Mouse (Mus musculus): ENCODE results near the gene Dok3. TPM values are rescaled to one million over a fixed set of nuclear protein-coding genes. Genes with fewer than 3 reads are reported as not detected.

The Dok3 gene
- polyA plus RNA-seq, 1 experiment from 2014 or later = 2.5 TPM

DNA sequence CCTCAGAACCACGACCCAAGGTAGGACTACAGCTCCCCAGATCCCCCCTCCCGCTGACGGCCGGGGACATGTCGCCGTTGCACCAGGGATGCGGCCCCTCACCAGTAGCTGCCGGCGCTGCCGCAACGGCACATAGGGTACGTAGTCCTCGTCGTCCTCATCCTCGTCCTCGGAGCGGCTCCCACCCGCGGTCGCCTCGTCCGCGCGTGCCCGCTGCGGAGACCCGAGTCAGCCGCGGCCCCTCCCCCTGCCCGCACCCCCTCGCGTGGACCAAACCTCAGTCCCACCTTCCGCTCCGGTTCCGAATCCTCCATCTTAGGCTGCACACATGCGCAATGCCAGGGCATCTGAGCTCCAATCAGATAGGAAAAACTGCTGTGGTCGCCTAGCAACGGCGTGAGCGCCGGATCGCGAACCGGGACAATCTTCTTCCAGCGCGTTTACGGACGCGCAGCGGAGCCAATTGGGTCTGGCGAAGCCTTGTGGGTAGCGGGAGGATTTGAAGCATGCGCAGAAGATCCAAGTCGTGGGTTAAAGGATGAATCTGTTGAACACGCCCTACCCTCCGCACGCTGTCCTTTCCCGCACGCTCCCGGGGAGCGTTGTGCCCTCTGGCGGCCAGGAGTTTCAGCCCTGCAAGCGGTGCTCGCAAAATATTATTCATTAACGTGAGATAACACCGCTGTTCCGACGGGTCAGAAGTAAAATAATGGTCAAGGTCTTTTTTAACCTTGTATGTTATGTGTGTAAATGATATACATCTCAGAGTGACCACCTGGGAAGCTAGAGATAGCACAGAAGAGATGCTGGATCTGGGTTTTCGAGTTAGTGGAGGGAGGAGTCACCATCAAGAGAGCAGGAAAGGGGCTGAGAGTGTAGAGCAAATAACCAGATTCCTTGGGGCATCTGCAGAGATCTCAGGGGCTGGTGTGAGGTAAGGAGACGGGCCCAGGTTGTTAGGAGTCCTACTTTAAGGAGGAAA is 7.4 kb upstream of the Dok3 start, which contains the start of gene Ddx41:
TSS of gene Ddx41 (minus strand) at position 465 of the 982 bp plus-strand sequence.
- Histone ChIP-seq H3K4me1 (peaks cover 10% of the 10 kb centered on the region; the same call in 1 of the 2 replicates), H3K27me3 (no peaks in the 10 kb centered on the region), H3K4me2 (replicated peaks) (peak within 1 kb of the TSS; percentile 96), H3K9ac (peak within 1 kb of the TSS; percentile 87), H3K9me3 (no peaks in the 10 kb centered on the region), H3K4me3 (peak within 1 kb of the TSS; percentile 96), H3K27ac (peak within 1 kb of the TSS; percentile 70), H3K36me3 (peaks cover 74% of the 10 kb centered on the region)
- peak; percentile 93 for ATAC-seq (ENCODE audit: insufficient number of reproducible peaks, insufficient read depth, low FRiP score, low TSS enrichment)
- whole genome bisulfite sequencing = under 1% methylated on average over 70 of the region's 70 CpGs

DNA sequence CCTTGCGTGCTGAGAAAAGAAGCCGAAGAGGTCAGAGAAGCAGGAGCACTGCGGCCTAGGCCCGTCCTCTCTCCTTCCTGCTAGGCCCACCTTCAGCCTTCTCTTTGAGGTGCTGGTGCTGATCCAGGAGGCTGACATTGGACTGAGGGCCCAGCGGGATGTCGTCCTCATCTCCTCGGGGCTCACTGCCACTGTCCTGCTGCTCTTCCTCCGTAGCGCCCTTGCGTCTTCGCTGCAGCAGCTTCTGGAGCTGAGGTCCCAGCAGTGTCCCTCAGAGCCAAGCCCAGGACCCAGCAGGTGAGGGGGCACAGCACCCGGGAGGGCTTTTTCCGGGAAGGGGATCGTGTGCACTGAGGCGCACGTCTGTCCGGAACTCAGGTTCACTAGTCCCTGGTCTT is 6.7 kb upstream of the Dok3 start:
- Histone ChIP-seq H3K36me3 (peaks cover 72% of the 10 kb centered on the region), H3K4me3 (peak overlapping the region; percentile 96), H3K27ac (no peak overlapping the region), H3K9ac (peak overlapping the region; percentile 87), H3K4me2 (replicated peaks) (peak overlapping the region; percentile 96), H3K27me3 (no peaks in the 10 kb centered on the region), H3K9me3 (no peaks in the 10 kb centered on the region), H3K4me1 (peaks cover 10% of the 10 kb centered on the region; the same call in 1 of the 2 replicates)
- peak; percentile 7; the same call in 1 of the 2 replicates for ATAC-seq (ENCODE audit: insufficient number of reproducible peaks, insufficient read depth, low FRiP score, low TSS enrichment)
- 20% methylated on average over 17 of the region's 17 CpGs for WGBS

DNA sequence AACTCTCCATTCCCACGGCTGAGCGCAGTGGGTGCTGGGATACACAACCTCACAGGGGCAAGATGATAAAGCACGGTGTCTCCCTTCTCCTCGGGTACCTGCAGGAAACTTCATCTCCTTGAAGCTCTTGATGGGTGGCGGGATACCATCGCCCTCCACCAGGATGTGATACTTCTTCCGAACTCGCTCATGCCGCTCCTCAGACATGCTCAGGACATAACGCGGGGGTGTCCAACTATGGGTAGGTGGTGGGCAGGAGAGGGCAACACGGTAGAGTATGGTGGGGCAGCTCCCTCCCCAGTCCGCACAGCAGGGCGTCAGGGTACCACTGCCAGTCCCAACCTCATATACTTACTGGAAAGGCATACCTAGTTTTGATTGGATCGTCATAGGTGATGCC is 6.1 kb upstream of the Dok3 start:
- Histone ChIP-seq H3K9ac (peak overlapping the region; percentile 87; the same call in 1 of the 2 replicates), H3K27ac (no peak overlapping the region), H3K4me2 (replicated peaks) (peak overlapping the region; percentile 96), H3K4me3 (peak overlapping the region; percentile 96), H3K9me3 (no peaks in the 10 kb centered on the region), H3K36me3 (peaks cover 72% of the 10 kb centered on the region), H3K27me3 (no peaks in the 10 kb centered on the region), H3K4me1 (peaks cover 10% of the 10 kb centered on the region; the same call in 1 of the 2 replicates)
- ATAC-seq (ENCODE audit: insufficient number of reproducible peaks, insufficient read depth, low FRiP score, low TSS enrichment) = no peak
- 96% methylated on average over 15 of the region's 15 CpGs for WGBS

DNA sequence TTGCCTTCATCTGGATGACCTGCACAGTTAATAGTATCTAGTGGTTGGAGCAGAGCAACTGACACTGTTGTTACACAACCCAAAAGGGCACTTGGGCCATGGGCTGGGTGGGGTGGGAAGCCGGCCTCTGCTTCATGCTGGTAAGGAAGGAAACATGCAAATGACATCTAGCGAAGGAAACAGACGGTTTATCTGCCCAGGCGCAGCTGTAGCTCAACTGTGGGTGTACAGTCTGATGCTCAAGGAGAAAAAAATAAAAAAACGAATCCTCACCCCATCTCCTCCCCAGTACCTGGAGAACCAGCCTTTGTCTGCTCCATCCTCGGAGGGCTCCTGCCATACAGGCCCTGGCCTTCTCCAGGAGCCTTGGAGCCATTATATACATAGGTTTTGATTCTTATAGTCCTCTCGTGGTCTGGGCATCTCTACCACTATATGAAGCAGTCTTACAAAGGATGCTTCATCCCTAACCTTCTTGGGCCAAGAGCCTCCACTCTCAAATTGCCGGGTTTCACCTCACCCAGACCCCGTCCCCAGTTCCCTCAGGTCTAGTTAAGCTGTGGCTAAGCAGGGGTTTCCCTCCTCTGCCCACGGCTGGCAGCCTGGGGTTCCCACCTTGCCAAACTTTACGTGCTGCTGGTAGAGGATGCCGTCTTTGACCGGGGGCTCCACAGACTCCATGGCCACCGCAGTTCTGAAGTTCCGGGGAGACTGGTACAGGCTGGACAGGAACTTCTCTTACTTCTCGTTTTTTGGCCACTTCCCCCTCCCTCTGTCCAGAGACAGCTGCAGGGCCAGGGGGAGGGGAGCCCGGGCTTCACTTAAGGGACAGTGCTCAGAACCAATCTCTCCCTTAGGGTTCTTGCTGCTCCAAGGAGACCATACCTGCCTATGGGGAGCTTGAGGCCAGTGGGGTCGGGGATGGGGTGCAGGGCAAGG is 993 bp downstream of the Dok3 start:
- Histone ChIP-seq H3K4me1 (no peaks in the 10 kb centered on the region), H3K4me2 (replicated peaks) (no peak overlapping the region), H3K9ac (no peak overlapping the region), H3K27me3 (no peaks in the 10 kb centered on the region), H3K4me3 (no peak overlapping the region), H3K9me3 (no peaks in the 10 kb centered on the region), H3K36me3 (peaks cover 38% of the 10 kb centered on the region), H3K27ac (no peak overlapping the region)
- WGBS = 81% methylated on average over 18 of the region's 18 CpGs
- no peak for ATAC-seq (ENCODE audit: insufficient number of reproducible peaks, insufficient read depth, low FRiP score, low TSS enrichment)

DNA sequence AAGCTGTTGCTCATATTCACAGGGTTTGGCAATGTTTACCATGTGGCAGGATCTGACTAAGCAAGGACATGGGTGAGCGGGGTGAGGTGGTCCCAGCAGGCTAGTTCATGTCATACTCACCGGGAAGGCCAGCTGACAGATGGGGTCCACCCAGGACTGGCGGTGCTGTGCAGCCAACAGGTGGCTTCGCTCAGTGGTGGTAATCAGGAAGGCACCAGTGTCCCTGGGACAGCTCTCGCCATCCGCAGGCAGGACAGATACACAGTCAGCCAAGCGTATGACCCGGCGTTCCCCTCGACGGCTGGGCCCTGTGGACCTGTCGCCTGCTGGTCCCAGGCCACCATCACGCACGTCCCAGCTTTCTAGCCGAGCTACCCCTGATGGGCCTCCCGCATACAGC is 1.9 kb downstream of the Dok3 start:
- H3K9ac ChIP-seq = no peak overlapping the region
- WGBS = 86% methylated on average over 16 of the region's 16 CpGs

DNA sequence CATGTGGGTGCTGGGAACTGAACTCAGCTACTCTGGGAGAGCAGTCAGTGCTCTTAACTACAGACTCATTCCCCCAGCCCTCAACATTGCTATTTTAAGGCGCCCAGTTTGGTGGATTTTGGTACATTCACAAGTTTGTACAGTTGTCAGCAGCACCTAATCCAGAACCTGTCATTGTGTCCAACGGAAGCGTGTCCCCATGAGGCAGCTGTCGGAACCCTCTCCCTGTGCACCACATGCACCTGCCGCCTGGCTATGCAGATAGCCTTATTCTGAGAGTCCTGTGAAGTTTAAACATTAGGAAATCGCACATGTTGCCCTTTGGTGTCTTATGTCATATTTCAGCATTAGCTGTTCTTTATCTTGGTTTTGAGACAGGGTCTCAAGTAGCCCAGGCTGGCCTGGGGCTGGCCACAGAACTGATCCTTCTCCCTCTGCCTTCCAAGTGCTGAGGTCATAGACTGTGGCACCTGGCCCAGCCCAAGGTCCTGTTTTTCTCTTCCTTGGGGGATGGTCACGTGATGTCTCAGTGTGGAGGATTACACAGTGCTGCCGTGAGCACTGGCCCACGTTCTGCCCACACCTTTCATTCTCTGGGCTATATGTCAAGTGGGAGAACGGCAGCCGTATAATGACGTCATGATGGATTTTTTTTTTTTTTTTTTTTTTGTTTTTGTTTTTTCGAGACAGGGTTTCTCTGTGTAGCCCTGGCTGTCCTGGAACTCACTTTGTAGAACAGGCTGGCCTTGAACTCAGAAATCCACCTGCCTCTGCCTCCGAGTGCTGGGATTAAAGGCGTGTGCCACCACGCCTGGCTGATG is 3.2 kb downstream of the Dok3 start:
- Histone ChIP-seq H3K9me3 (no peaks in the 10 kb centered on the region), H3K4me2 (replicated peaks) (no peak overlapping the region), H3K36me3 (peaks cover 18% of the 10 kb centered on the region), H3K27ac (no peak overlapping the region), H3K4me1 (no peaks in the 10 kb centered on the region), H3K27me3 (no peaks in the 10 kb centered on the region), H3K4me3 (no peak overlapping the region), H3K9ac (no peak overlapping the region)
- WGBS = 80% methylated on average over 16 of the region's 16 CpGs
- ATAC-seq (ENCODE audit: insufficient number of reproducible peaks, insufficient read depth, low FRiP score, low TSS enrichment) = no peak

More for the DNA sequence above, 1.9 kb downstream of the Dok3 start:
- no peak overlapping the region for H3K4me3 ChIP-seq
- ATAC-seq (ENCODE audit: insufficient number of reproducible peaks, insufficient read depth, low FRiP score, low TSS enrichment) = no peak
- H3K27me3 ChIP-seq = no peaks in the 10 kb centered on the region
- H3K9me3 ChIP-seq = no peaks in the 10 kb centered on the region
- peaks cover 30% of the 10 kb centered on the region for H3K36me3 ChIP-seq
- H3K27ac ChIP-seq = no peak overlapping the region
- no peaks in the 10 kb centered on the region for H3K4me1 ChIP-seq
- H3K4me2 ChIP-seq (replicated peaks) = no peak overlapping the region

DNA sequence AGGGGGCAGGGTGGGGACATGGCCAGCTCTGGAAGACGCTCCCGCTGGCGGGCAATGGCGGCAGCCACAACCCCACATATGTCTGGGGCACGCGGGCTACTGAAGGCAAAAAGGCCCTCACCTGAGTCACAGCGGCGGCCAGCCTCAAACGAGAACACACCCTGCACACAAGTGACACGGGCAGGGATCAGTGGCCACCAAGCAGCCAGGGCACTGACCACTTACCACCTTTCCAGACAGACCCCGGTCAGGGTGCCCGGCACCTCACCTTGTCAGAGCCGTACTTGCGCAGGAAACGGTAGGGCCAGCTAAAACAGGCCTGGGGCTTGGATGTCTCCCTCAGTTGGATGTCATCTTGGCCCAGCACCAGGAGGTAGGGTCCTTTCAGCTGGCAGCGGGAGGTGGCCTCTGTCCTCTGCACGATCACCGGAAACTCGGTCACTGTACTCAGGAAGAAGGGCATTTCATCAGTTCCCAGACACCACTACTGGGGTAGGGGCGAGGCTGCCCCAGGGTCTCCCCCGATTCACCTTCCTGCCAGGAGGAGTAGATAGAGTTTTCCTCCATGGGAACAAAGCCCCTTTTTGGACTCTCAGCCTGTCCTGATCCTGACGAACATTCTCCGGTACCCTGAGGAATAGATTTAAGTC is 5.0 kb downstream of the Dok3 start:
- no peak overlapping the region for H3K4me3 ChIP-seq
- H3K4me2 ChIP-seq (replicated peaks) = no peak overlapping the region
- H3K9me3 ChIP-seq = no peaks in the 10 kb centered on the region
- no peaks in the 10 kb centered on the region for H3K4me1 ChIP-seq
- H3K27me3 ChIP-seq = no peaks in the 10 kb centered on the region
- H3K27ac ChIP-seq = no peak overlapping the region
- H3K36me3 ChIP-seq = peaks cover under 1% of the 10 kb centered on the region; the same call in 1 of the 2 replicates
- WGBS = 88% methylated on average over 23 of the region's 23 CpGs
- H3K9ac ChIP-seq = no peak overlapping the region
- no peak for ATAC-seq (ENCODE audit: insufficient number of reproducible peaks, insufficient read depth, low FRiP score, low TSS enrichment)

DNA sequence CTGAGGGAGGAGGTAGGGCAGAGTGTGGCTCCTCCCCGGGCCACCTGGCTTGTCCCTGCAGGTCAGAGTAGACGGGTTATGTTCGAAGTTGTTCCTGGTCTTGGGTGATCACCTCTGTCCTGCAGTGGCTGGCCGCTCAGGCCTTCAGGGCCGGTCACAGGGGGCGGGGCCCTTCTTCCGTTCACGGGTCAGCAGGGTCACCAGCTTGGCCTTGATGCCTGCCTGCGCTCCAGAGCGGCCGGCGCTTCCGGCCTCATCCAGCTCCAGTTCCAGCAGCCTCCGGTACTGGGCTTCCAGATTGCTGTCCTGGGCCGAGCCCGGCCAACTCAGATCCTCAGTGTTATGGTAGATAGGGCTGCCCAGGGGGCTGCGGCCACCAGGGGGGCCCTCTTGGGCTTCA is 5.8 kb downstream of the Dok3 start:
- Histone ChIP-seq H3K27me3 (no peaks in the 10 kb centered on the region), H3K9me3 (no peaks in the 10 kb centered on the region), H3K36me3 (no peaks in the 10 kb centered on the region), H3K4me3 (no peak overlapping the region), H3K27ac (no peak overlapping the region; the same call in 1 of the 2 replicates), H3K4me1 (no peaks in the 10 kb centered on the region), H3K4me2 (replicated peaks) (no peak overlapping the region), H3K9ac (no peak overlapping the region)
- WGBS = 38% methylated on average over 17 of the region's 17 CpGs
- ATAC-seq (ENCODE audit: insufficient number of reproducible peaks, insufficient read depth, low FRiP score, low TSS enrichment) = no peak

DNA sequence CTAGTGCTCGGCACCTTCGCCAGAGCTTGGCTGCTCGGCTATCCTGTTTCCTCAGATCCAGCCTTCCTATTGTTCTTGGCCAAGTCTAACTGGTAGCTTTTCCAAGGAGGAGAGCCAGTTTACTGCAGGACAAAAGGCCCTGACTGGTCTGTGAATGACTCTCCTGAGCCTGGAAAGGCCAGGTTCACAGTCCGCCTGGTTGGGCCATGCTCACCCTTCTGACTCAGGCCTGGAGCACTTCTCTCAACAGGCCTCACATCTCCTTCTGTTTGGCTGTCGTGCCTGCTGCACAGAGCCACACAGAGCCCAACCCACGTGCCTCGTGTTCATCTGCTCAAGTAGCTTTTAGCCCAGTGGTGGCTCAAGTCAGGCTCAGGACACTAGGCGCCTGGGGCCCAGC is 6.4 kb downstream of the Dok3 start:
- Histone ChIP-seq H3K27me3 (no peaks in the 10 kb centered on the region), H3K4me1 (no peaks in the 10 kb centered on the region), H3K4me3 (no peak overlapping the region), H3K27ac (no peak overlapping the region; the same call in 1 of the 2 replicates), H3K4me2 (replicated peaks) (no peak overlapping the region), H3K9me3 (no peaks in the 10 kb centered on the region), H3K9ac (no peak overlapping the region), H3K36me3 (no peaks in the 10 kb centered on the region)
- ATAC-seq (ENCODE audit: insufficient number of reproducible peaks, insufficient read depth, low FRiP score, low TSS enrichment) = no peak
- 54% methylated on average over 8 of the region's 8 CpGs for WGBS

DNA sequence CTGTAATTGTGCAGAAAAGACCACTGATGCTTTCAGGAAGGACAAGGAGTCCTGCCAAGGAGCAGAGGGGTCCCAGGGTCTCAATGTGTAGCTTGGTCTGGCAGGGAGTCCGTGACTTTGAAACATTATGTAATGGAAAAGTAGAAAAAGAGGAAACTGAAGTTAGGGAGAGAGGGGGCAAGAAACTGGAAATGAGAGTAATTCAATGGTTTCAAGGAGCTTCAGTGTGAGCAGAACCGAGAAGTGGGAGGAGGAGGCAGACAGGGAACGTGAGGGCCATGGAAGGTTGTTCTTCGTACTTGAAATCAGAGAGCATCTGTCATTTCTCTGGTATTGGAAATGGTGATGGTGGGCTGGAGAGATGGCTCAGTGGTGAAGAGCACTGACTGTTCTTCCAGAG is 9.5 kb downstream of the Dok3 start:
- H3K27me3 ChIP-seq = no peaks in the 10 kb centered on the region
- no peaks in the 10 kb centered on the region for H3K9me3 ChIP-seq
- H3K4me2 ChIP-seq (replicated peaks) = no peak overlapping the region
- no peak overlapping the region for H3K27ac ChIP-seq
- no peaks in the 10 kb centered on the region for H3K36me3 ChIP-seq
- WGBS = 84% methylated on average over 4 of the region's 4 CpGs
- H3K4me1 ChIP-seq = no peaks in the 10 kb centered on the region
- ATAC-seq (ENCODE audit: insufficient number of reproducible peaks, insufficient read depth, low FRiP score, low TSS enrichment) = no peak
- no peak overlapping the region for H3K9ac ChIP-seq
- H3K4me3 ChIP-seq = no peak overlapping the region
